Mouse (Mus musculus) CH12.LX (cell line): ENCODE data around the gene Plek2. TPM values are rescaled to one million over a fixed set of nuclear protein-coding genes. Genes with fewer than 3 reads are reported as not detected.

Experiments used
- DNase-seq: peaks from one replicate; pipeline ENCODE4 v3.0.0-alpha.2; 2013; ENCODE audit errors: extremely low read depth
- H3K27ac ChIP-seq: 2 replicates; pipeline ENCODE4 v1.5.1; 2012; ENCODE audit warnings: low read depth, mild to moderate bottlenecking, control low read depth, moderate library complexity; ENCODE audit not compliant: insufficient read depth
- H3K27me3 ChIP-seq: replicated peaks from 2 replicates; pipeline ENCODE3; 2012; ENCODE audit warnings: inconsistent platforms
- H3K36me3 ChIP-seq, 2 experiments: replicated peaks in 1 of 2; 2 replicates each; pipeline versions ENCODE3 to v1.6.1; 2012; ENCODE audit warnings: inconsistent platforms in 1 of 2, low read length in 1 of 2, mild to moderate bottlenecking in 1 of 2, mixed read lengths in 1 of 2, moderate library complexity in 1 of 2; ENCODE audit not compliant: control insufficient read depth in 1 of 2, insufficient read depth in 1 of 2
- H3K4me1 ChIP-seq, 2 experiments: 2 replicates each; pipeline ENCODE4 v1.6.1; 2012; ENCODE audit warnings: inconsistent platforms in 1 of 2, moderate library complexity in 1 of 2; ENCODE audit not compliant: insufficient read depth in 2 of 2, control insufficient read depth in 1 of 2
- H3K4me2 ChIP-seq: 2 replicates; pipeline ENCODE4 v1.6.1; 2012; ENCODE audit warnings: low read depth, mild to moderate bottlenecking, control low read depth; ENCODE audit not compliant: poor library complexity, insufficient read depth, severe bottlenecking
- H3K4me3 ChIP-seq, 3 experiments: fragments of 150-350 bp in 1 of 3; sonication (generic) in 1 of 3; replicated peaks in 1 of 3; 2 replicates each; pipeline versions ENCODE3 to v1.5.1; 2011 to 2012; ENCODE audit warnings: low read depth in 2 of 3, low read length in 2 of 3, mild to moderate bottlenecking in 2 of 3, moderate library complexity in 2 of 3, control low read depth in 1 of 3, improper control_type of control experiment in 1 of 3, inconsistent platforms in 1 of 3, mixed read lengths in 1 of 3; ENCODE audit not compliant: poor library complexity in 1 of 3
- H3K79me2 ChIP-seq: replicated peaks from 2 replicates; pipeline ENCODE4 v1.6.1; 2012; ENCODE audit warnings: mild to moderate bottlenecking, moderate library complexity; ENCODE audit not compliant: control insufficient read depth, poor library complexity, insufficient read depth, severe bottlenecking; ENCODE audit errors: extremely low read depth
- H3K9ac ChIP-seq: 2 replicates; pipeline ENCODE4 v1.6.1; 2012; ENCODE audit warnings: low read depth, mild to moderate bottlenecking, control low read depth, moderate library complexity; ENCODE audit not compliant: insufficient read depth
- H3K9me3 ChIP-seq: replicated peaks from 2 replicates; pipeline ENCODE3; 2012; ENCODE audit warnings: low read length, inconsistent platforms, mixed read lengths
- CHD2 ChIP-seq: IDR thresholded peaks from 2 replicates; pipeline ENCODE4 v1.6.1; 2011; ENCODE audit warnings: low read length, improper control_type of control experiment
- CTCF ChIP-seq, 2 experiments: IDR thresholded peaks in 1 of 2; conservative IDR thresholded peaks in 1 of 2; 2 replicates each; pipeline ENCODE4 v1.5.1; 2011 to 2012; ENCODE audit warnings: low read depth in 2 of 2, low read length in 2 of 2, improper control_type of control experiment in 1 of 2, inconsistent platforms in 1 of 2, mild to moderate bottlenecking in 1 of 2, moderate library complexity in 1 of 2
- ELF1 ChIP-seq: IDR thresholded peaks from 2 replicates; pipeline ENCODE4 v1.6.1; 2014; ENCODE audit warnings: low read depth, mild to moderate bottlenecking, inconsistent platforms, low read length, improper control_type of control experiment
- IRF4 ChIP-seq: IDR thresholded peaks from 2 replicates; pipeline ENCODE4 v1.6.1; 2014; ENCODE audit warnings: low read depth, mild to moderate bottlenecking, inconsistent platforms, low read length, improper control_type of control experiment
- KAT2A ChIP-seq: IDR thresholded peaks from 2 replicates; pipeline ENCODE4 v1.6.1; 2012; ENCODE audit warnings: low read length, improper control_type of control experiment, inconsistent platforms; ENCODE audit not compliant: insufficient replicate concordance
- MAX ChIP-seq: IDR thresholded peaks from 2 replicates; pipeline ENCODE4 v1.6.1; 2011; ENCODE audit warnings: low read length, improper control_type of control experiment
- MYC ChIP-seq: IDR thresholded peaks from 2 replicates; pipeline ENCODE4 v1.6.1; 2011; ENCODE audit warnings: low read depth, mild to moderate bottlenecking, improper control_type of control experiment, low read length
- NRF1 ChIP-seq: IDR thresholded peaks from 2 replicates; pipeline ENCODE4 v1.6.1; 2014; ENCODE audit warnings: low read depth, mild to moderate bottlenecking, inconsistent platforms, low read length, improper control_type of control experiment, moderate library complexity
- RAD21 ChIP-seq: IDR thresholded peaks from 2 replicates; pipeline ENCODE4 v1.6.1; 2011; ENCODE audit warnings: low read depth, mild to moderate bottlenecking, low read length, improper control_type of control experiment, moderate library complexity
- RCOR1 ChIP-seq: conservative IDR thresholded peaks from 2 replicates; pipeline ENCODE4 v1.6.1; 2012; ENCODE audit warnings: low read depth, mild to moderate bottlenecking, inconsistent platforms, low read length, improper control_type of control experiment
- ZMIZ1 ChIP-seq: IDR thresholded peaks from 2 replicates; pipeline ENCODE4 v1.6.1; 2012; ENCODE audit warnings: low read depth, mild to moderate bottlenecking, inconsistent platforms, low read length, improper control_type of control experiment
- dilution Hi-C: fragments of 300-500 bp; cut with MboI; formaldehyde crosslinking; loops from 2 replicates; pipeline ENCODE4 v1.14.3; 2020; ENCODE audit warnings: low sequenced_read_pairs; ENCODE audit not compliant: extremely low pct_unique_long_range_greater_than_20kb, extremely low pct_ligation_motif_present
- in situ Hi-C: fragments of 300-500 bp; cut with MboI; formaldehyde crosslinking; loops from 3 replicates; pipeline ENCODE4 v1.14.3; 2019; ENCODE audit warnings: low sequenced_read_pairs, low pct_ligation_motif_present, low pct_unique_long_range_greater_than_20kb, mixed read lengths
- polyA plus RNA-seq: library from polyadenylated mRNA; unstranded; fragments of >175 nt; gene quantifications from 2 replicates; pipeline ENCODE4 v1.2.1, GENCODE M21; 2012; ENCODE audit warnings: low read depth; ENCODE audit not compliant: insufficient read length
- total RNA-seq, 2 experiments: library from RNA; depleted of rRNA; stranded (reverse); fragments of 300-350 nt in 1 of 2; fragments of >200 nt in 1 of 2; gene quantifications; 2 replicates each; pipeline ENCODE4 v1.2.3; 2012 to 2014

The Plek2 gene
- total and polyA plus RNA-seq, 3 experiments: 0.85 TPM; not detected in 2

GRCm38 (mm10) chr12:78952053-78952452 lies 45.3 kb upstream of the Plek2 start:
- peaks cover 14% of the 10 kb centered on the region for H3K9me3 ChIP-seq
- no peaks in the 10 kb centered on the region for H3K27me3 ChIP-seq
- H3K4me1 ChIP-seq: peaks cover 0 to 9% of the 10 kb centered on the region in 2 experiments; a peak in 1 of 4 replicates
- H3K27ac ChIP-seq: no peak overlapping the region
- DNase-seq: no peak
- H3K4me2 ChIP-seq: no peak overlapping the region
- H3K4me3 ChIP-seq: no peak overlapping the region
- no peak overlapping the region for H3K9ac ChIP-seq
- dilution Hi-C loops (no loop called here), in situ Hi-C loops (no loop called here)
- no peak for TF ChIP-seq NRF1
- TF ChIP-seq ELF1: no peak
- no peak for TF ChIP-seq RCOR1
- no peak for TF ChIP-seq KAT2A
- no peaks in the 10 kb centered on the region for H3K79me2 ChIP-seq
- peaks cover 0 to 9% of the 10 kb centered on the region in 2 experiments for H3K36me3 ChIP-seq

- H3K27ac ChIP-seq: no peak overlapping the region
- no peaks in the 10 kb centered on the region for H3K9me3 ChIP-seq
- H3K9ac ChIP-seq: no peak overlapping the region
- no peak overlapping the region for H3K4me3 ChIP-seq
- no peak for DNase-seq
- no peak for TF ChIP-seq RCOR1
- no peak for TF ChIP-seq CHD2
- no peaks in the 10 kb centered on the region for H3K79me2 ChIP-seq
- no peak overlapping the region for H3K4me2 ChIP-seq
- H3K4me1 ChIP-seq: peaks cover 0 to 14% of the 10 kb centered on the region in 2 experiments; a peak in 1 of 4 replicates
- dilution Hi-C loops (no loop called here), in situ Hi-C loops (no loop called here)
- no peaks in the 10 kb centered on the region for H3K36me3 ChIP-seq
- H3K27me3 ChIP-seq: no peaks in the 10 kb centered on the region
Measured at GRCm38 (mm10) chr12:78947661-78948060, 40.9 kb upstream of the Plek2 start.

GRCm38 (mm10) chr12:78947161-78947560 lies 40.4 kb upstream of the Plek2 start:
- peak; percentile 33 for DNase-seq
- H3K27me3 ChIP-seq: no peaks in the 10 kb centered on the region
- dilution Hi-C loops: no loop called here
- no peaks in the 10 kb centered on the region for H3K36me3 ChIP-seq
- H3K79me2 ChIP-seq: no peaks in the 10 kb centered on the region
- no peak overlapping the region for H3K27ac ChIP-seq
- in situ Hi-C loops: no loop called here
- peaks cover 0 to 14% of the 10 kb centered on the region in 2 experiments; a peak in 1 of 4 replicates for H3K4me1 ChIP-seq
- H3K9me3 ChIP-seq: no peaks in the 10 kb centered on the region
- no peak overlapping the region for H3K4me2 ChIP-seq
- no peak overlapping the region for H3K4me3 ChIP-seq
- H3K9ac ChIP-seq: no peak overlapping the region
- TF ChIP-seq CTCF (conservative IDR thresholded peaks at IDR 0.05 in 1 of 2, IDR thresholded peaks at IDR 0.05 in 1 of 2; ENCODE audit: low read depth in 2 of 2, low read length in 2 of 2) (peak in 1 of 2 experiments; percentile 41; a peak in 2 of 4 replicates), RAD21 (peak; percentile 35), IRF4 (no peak), MAX (peak; percentile 66; the same call in 1 of the 2 replicates), ZMIZ1 (no peak), MYC (peak; percentile 39; the same call in 1 of the 2 replicates)
